Mouse (Mus musculus) small intestine, adult 2 months (tissue): Measurements from ENCODE around the gene Slc22a5. TPM values are rescaled to one million over a fixed set of nuclear protein-coding genes. Genes with fewer than 3 reads are reported as not detected.

Source experiments
- H3K27ac ChIP-seq: fragments of 200-500 bp; 2 replicates; pipeline ENCODE4 v1.5.1; 2012; ENCODE audit warnings: low read depth, low read length, control low read depth, inconsistent platforms; ENCODE audit not compliant: insufficient read depth
- H3K27me3 ChIP-seq: fragments of 200-500 bp; 2 replicates; pipeline ENCODE4 v1.6.1; 2012; ENCODE audit warnings: mild to moderate bottlenecking, moderate library complexity, low read length, inconsistent platforms; ENCODE audit not compliant: control insufficient read depth, insufficient read depth
- H3K36me3 ChIP-seq: fragments of 200-500 bp; 2 replicates; pipeline ENCODE4 v1.6.1; 2012; ENCODE audit warnings: mild to moderate bottlenecking, low read length, control low read depth, inconsistent platforms; ENCODE audit not compliant: control insufficient read depth, insufficient read depth
- H3K4me1 ChIP-seq: fragments of 200-500 bp; 2 replicates; pipeline ENCODE4 v1.6.1; 2012; ENCODE audit warnings: low read length, inconsistent platforms, mixed read lengths; ENCODE audit not compliant: control insufficient read depth, insufficient read depth, insufficient read length
- H3K4me3 ChIP-seq: fragments of 200-500 bp; 2 replicates; pipeline ENCODE4 v1.5.1; 2012; ENCODE audit warnings: low read depth, mild to moderate bottlenecking, control low read depth, inconsistent platforms, low read length, moderate library complexity
- CTCF ChIP-seq: fragments of 200-500 bp; IDR thresholded peaks from 2 replicates; pipeline ENCODE4 v1.5.1; 2012; ENCODE audit warnings: low read depth, mild to moderate bottlenecking, control low read depth, inconsistent platforms, low read length, moderate library complexity, mixed read lengths; ENCODE audit not compliant: insufficient replicate concordance, insufficient read length; ENCODE audit errors: extremely low read depth
- POLR2A ChIP-seq: fragments of 200-500 bp; IDR thresholded peaks from 2 replicates; pipeline ENCODE4 v1.6.1; 2012; ENCODE audit warnings: low read depth, mild to moderate bottlenecking, control low read depth, inconsistent platforms, low read length, moderate library complexity
- WGBS: fragments of 180-500 bp; shearing (Covaris S2); methylation state at CpG from one replicate; pipeline ENCODE4 v1.1.7; 2018; 5-methylcytosine and 5-hydroxymethylcytosine counted together
- polyA plus RNA-seq: library from polyadenylated mRNA; depleted of rRNA; stranded (reverse); fragments of >200 nt; gene quantifications from 2 replicates; pipeline ENCODE4 v1.2.3, GENCODE M21; 2012

Slc22a5 gene
- polyA plus RNA-seq, 1 experiment, result 44.2 TPM

- 32% methylated on average over 3 of the region's 3 CpGs for WGBS
- Histone ChIP-seq H3K27me3 (no peaks in the 10 kb centered on the region), H3K27ac (no peak overlapping the region), H3K4me1 (peaks cover 16% of the 10 kb centered on the region), H3K36me3 (no peaks in the 10 kb centered on the region), H3K4me3 (no peak overlapping the region)
- no peak for TF ChIP-seq CTCF
- TF ChIP-seq POLR2A, result no peak
Measured at GRCm38 (mm10) chr11:53899004-53899403, 7.5 kb upstream of the Slc22a5 start.

- peak overlapping the region; percentile 49 for H3K27ac ChIP-seq
- H3K4me1 ChIP-seq, result peaks cover 4% of the 10 kb centered on the region; the same call in 1 of the 2 replicates
- TF ChIP-seq POLR2A (no peak), CTCF (no peak)
- no peaks in the 10 kb centered on the region for H3K36me3 ChIP-seq
- H3K27me3 ChIP-seq, result no peaks in the 10 kb centered on the region
- H3K4me3 ChIP-seq, result no peak overlapping the region
- 31% methylated on average over 6 of the region's 6 CpGs for WGBS
Measured at GRCm38 (mm10) chr11:53896935-53897334, 5.5 kb upstream of the Slc22a5 start.

DNA sequence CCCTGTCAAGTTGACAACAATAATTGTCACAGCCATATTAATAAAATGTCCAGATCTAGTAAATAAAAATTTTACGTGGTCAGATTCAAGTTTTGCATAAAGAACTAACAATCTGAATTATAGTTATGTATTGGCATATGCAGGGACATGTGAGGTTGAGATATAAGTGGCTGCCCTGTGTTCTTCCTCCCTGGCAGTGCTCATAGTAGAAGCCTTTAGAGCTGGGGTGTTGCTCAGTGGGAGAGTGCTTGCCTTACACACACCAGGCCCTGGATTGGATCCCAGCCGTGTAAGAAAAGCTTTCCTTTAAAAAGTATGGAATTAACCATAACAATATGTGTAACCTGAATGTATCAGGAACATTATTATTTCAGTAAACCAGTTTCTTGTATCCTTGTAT lies 2.0 kb upstream of the Slc22a5 start:
- peak overlapping the region; percentile 73 for H3K27ac ChIP-seq
- TF ChIP-seq POLR2A (no peak), CTCF (no peak)

DNA sequence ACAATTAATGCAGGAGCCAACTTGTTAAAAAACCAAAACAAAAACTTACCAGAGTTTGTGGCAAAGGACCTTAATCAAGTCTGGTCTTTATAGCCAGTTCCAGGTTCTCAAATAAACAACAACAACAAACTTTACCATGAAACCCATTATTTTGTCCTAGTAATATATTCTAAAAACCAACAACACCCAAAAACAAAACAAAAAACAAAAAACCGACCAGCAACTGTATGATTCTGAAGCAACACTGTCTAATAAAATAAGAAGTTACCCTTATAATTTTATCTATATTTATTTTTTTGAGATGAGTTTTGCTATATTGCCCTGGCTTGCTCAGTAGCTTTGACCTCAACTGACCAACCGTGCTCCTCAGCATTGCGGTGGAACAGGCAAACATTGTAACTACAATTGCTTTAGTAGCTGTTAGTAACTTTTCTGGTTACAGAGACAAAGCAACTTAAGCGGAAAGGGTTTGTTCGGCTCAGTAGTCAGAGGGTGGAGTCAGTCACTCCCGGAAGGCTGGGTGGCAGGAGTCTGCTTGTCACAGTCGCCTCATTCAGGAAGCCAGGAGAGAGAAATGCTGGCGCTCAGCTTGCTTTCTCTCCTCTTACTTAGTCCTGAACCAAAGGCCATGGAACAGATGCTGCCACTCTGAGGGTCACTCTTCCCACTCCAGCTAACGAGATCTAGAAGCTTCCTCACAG lies 1.4 kb upstream of the Slc22a5 start:
- Histone ChIP-seq H3K36me3 (no peaks in the 10 kb centered on the region), H3K27ac (peak overlapping the region; percentile 73), H3K4me1 (peaks cover 11% of the 10 kb centered on the region; the same call in 1 of the 2 replicates), H3K27me3 (no peaks in the 10 kb centered on the region), H3K4me3 (no peak overlapping the region)
- no peak for TF ChIP-seq CTCF
- peak; percentile 82; the same call in 1 of the 2 replicates for TF ChIP-seq POLR2A
- 12% methylated on average over 9 of the region's 9 CpGs for WGBS

More for the DNA sequence above, 2.0 kb upstream of the Slc22a5 start:
- WGBS, result 42% methylated on average over 2 of the region's 2 CpGs
- no peak overlapping the region for H3K4me3 ChIP-seq
- H3K4me1 ChIP-seq, result peaks cover 8% of the 10 kb centered on the region; the same call in 1 of the 2 replicates
- H3K27me3 ChIP-seq, result no peaks in the 10 kb centered on the region
- no peaks in the 10 kb centered on the region for H3K36me3 ChIP-seq

GRCm38 (mm10) chr11:53890906-53891504 lies 455 bp downstream of the Slc22a5 start:
- peak overlapping the region; percentile 20 for H3K27ac ChIP-seq
- no peak for TF ChIP-seq CTCF
- no peak for TF ChIP-seq POLR2A
- WGBS, result 1% methylated on average over 33 of the region's 33 CpGs
- peaks cover 9% of the 10 kb centered on the region; the same call in 1 of the 2 replicates for H3K4me1 ChIP-seq
- peak overlapping the region; percentile 61 for H3K4me3 ChIP-seq
- peaks cover 9% of the 10 kb centered on the region for H3K36me3 ChIP-seq
- H3K27me3 ChIP-seq, result no peaks in the 10 kb centered on the region

GRCm38 (mm10) chr11:53890225-53890624 lies 1.2 kb downstream of the Slc22a5 start:
- Histone ChIP-seq H3K27me3 (no peaks in the 10 kb centered on the region), H3K27ac (no peak overlapping the region), H3K36me3 (peaks cover 9% of the 10 kb centered on the region), H3K4me1 (peaks cover 9% of the 10 kb centered on the region; the same call in 1 of the 2 replicates), H3K4me3 (no peak overlapping the region; the same call in 1 of the 2 replicates)
- WGBS, result 74% methylated on average over 2 of the region's 2 CpGs
- TF ChIP-seq POLR2A, result no peak
- no peak for TF ChIP-seq CTCF

DNA sequence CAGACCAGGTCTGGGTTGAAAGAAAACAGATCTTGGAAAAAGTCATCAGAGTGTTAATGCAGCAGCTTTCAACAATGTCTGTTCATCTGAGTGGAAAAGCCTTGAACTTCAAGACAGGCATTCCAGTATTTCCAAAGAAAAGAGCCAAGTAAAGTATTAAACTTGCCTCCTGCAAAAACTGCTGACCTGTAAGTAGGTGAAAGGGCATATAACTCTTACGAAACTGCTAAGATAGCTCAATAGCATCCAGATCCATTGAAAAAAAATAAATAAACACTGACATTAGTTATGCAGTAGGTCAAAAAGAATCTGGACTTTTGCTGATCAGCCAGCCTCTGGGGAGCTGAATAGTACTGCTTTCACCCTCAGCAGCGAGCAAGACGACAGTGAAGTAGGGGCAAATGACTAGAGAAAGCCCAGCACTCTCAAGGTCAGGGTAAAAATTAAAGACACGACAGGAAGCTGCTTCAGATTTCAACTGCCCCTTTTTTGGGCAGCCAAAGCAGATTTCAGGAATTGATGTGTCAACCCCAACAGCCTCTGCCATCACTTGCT lies 2.3 kb downstream of the Slc22a5 start:
- peaks cover 13% of the 10 kb centered on the region for H3K36me3 ChIP-seq
- H3K4me3 ChIP-seq, result no peak overlapping the region
- no peaks in the 10 kb centered on the region for H3K27me3 ChIP-seq
- TF ChIP-seq CTCF (no peak), POLR2A (no peak)
- peaks cover 9% of the 10 kb centered on the region; the same call in 1 of the 2 replicates for H3K4me1 ChIP-seq
- H3K27ac ChIP-seq, result no peak overlapping the region
- WGBS, result 44% methylated on average over 4 of the region's 4 CpGs
